Mouse (Mus musculus) cerebellum, postnatal 25 days (tissue): Measurements from ENCODE around the gene Aff1.

Source experiments
- DNase-seq, 2 experiments: peaks; one replicate each; pipeline ENCODE4 v3.0.0; 2021; ENCODE audit warnings: mixed read lengths in 2 of 2

Gene Aff1

DNA sequence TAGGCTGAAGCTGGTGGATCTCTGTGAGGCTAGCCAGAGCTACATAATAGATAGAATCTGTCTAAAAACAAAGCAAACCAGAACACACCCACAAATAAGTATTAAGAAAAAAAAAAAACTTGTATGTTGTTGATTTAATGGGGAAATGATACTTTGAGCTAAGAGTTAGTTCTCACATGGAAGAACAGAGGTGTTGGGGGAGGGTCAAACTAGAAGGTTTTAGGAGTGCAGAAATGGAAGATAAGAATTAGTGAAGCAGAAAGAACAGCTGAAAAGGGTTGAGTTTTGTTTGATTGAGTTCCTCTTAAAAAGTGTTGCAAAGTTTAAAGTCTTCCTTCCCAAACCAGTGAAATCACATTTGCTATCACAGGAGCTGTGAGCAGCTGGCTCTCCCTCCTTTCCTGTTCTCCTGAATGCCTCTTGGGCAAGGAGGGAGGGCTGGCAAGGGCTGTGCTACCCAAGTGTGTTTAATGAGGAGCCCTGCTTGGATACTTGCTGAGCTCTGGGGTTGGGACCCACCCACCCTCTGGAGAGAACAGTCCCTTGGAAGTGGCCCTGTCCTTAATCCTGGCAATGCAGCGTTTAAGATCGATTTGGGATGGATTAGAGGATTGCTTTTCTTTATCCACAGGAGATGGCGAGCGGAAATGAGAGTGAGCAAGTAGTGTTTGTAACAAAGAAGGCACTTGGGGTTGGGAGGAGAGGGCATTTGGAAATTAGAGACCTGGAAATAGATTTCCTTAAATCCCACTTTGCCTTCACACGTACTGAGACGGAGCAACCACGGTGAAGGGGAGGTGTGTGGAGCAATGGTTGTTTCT, 57.5 kb downstream of the Aff1 start:
- no peak for DNase-seq

DNA sequence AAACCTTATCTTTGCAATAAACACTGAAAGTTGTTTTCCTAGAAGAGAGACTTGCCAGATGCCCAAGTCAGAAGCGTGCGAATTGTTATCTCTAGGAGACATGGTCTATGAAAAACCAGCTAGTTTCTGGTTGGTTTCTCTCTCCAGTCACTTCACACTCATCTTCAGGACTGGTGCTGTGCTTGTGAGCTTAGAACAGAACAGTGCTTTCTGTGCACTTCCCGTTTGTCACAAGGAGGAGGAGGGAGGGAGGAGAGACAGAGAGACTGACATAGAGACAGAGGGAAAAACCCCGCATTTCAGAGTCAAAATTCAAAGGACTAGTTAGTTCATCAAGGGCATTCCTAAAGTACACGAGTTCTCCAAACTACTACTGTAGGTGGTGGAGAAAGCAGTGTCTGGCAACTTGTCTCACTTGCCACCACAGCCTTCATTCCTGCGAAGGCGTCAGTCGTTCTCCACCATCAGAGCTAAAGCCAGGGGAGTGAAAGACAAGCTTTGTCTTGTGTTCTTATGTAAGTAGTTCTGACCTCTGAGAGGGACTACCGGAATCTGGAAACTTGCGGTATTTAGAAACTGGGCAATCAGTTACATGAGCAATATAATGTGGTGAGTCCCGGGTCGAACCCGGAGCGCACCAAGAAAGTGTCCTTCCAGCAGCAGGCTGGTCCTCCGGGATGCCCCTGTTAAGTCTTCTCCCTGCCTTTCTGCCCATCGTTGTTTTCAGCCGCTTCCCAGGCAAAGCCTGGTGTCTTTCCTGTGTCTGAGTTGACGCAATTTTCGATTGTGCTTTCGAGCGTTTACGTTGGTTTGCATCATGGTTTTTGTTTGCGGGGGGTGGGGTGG, 60.7 kb downstream of the Aff1 start:
- peak; percentile 34 to 45 for DNase-seq

GRCm38 (mm10) chr5:103753511-103754329, 61.5 kb downstream of the Aff1 start:
- peak; percentile 84 to 88 for DNase-seq

GRCm38 (mm10) chr5:103754330-103755134, 62.4 kb downstream of the Aff1 start:
- DNase-seq, result peak; percentile 19 to 36

DNA sequence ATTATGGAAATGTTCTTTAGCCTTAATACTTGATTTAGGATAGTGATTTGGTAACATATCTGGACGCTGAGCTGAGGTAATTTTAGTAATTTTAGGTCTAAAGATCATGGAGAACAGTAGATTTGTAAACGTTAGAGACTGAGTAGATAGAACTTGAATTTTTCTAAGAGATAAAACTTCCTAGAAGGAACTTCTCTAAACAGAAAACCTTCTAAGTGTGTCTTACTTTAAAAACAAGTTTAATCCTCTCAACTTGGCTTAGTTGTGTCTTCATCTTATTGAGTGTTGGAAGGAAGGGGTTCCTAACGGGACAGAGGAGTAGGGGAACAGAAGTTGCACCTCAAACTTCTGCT, 62.9 kb downstream of the Aff1 start:
- no peak for DNase-seq

- no peak for DNase-seq
Observed at GRCm38 (mm10) chr5:103756231-103756714, 64.1 kb downstream of the Aff1 start.

DNA sequence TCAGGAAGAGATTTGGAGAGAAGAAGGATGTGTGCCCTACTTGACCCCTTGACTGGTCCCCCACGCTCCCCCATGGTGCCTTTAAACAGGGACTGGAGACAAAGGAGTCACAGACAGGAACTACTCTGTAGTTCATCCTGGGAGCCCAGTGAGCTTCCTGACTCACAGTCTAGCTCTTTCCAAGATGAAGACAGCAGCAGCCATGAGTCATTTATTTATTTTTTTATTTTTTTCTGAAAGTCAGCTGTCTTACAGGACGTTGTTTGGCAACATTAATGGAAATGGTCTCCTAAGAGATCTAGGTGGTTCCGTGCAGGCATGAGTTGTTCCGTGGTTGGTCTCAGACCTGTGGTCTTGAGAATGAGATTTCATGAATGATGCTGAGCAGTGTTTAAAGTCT, 66.3 kb downstream of the Aff1 start:
- DNase-seq, result peak; percentile 13 to 14

DNA sequence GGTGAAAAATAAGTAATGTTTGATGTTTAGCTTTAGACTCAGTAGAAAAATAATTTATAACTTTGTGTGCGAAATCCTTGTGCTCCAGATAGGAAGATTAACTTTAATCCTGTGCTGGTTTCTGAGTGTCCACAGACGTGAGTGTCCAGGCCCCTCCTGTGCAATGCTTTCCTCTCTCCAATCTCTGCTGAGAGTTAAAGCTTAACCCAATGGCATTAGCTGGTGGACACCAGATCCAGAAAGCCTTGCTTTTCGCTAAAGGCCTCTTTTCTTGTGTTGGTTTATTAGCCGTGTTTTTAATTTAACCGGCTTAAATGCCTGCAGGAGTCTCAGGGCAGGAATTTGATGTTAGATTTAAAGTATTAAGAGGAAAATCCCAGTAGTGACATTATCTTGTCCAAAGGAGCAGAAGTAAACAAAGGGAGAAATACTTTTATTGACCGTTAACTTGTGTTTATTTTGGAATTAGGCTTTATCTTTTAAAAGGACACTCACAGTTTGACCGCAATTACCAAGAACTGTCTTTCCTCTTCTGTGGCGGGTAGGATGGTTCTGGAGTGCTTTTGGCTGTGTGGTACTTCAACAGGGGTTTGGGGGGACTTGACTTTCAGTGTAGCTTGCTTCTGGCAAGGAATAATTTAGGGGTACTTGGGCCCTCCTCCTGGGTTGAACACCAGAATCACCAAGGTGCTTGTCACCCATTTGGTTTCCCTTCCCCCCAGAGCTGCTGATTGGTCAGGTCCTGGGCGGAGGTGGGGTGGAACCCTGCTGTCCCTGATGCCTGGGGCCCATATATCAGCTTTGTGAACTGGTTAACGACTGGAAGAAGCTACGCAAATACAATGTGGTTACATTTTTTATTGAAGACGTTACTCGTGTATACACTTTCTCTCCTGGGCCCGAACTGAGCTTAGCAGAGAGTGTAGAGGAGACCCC, 67.6 kb downstream of the Aff1 start:
- no peak for DNase-seq

GRCm38 (mm10) chr5:103760425-103761131, 68.4 kb downstream of the Aff1 start:
- DNase-seq, result peak; percentile 30 to 41

DNA sequence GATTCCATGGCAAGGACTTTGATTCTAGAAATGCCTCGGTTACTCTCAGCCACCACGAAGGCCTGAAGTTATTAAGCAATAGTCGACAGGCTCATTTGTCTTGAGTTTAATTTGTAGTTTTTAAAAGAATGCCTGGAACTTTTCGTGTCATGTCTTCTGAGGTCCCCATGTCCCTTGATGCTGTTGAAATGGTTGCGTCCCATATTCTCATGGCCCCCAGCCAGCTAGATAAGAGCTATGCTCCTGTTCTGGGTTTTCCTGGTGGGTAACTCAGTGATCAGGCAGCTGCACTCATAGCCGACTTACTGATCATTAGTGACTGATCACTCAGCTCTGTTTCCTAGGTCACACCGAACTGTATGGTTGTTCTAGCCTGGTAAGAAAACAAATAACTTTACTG, 69.6 kb downstream of the Aff1 start:
- DNase-seq, result no peak

DNA sequence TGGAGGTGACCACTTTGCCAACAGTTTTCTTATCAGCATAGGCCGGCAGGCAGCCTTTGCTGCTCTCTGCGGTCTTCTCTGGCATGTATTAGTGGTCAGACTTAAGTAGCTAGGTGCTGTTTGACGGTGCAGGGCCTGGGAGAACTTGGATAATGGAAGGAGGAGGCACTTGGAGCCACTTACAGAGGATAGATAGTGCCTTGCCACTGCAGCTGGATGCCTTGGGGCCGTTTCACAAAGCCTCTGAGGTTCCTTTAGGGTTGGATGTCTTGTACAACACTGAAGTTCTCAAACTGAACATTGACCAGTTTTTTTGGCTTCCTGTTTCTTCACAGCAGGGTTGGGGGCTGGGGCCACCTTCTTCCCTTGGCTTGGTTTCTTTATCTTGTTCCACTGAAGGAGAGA, 70.7 kb downstream of the Aff1 start:
- no peak for DNase-seq

DNA sequence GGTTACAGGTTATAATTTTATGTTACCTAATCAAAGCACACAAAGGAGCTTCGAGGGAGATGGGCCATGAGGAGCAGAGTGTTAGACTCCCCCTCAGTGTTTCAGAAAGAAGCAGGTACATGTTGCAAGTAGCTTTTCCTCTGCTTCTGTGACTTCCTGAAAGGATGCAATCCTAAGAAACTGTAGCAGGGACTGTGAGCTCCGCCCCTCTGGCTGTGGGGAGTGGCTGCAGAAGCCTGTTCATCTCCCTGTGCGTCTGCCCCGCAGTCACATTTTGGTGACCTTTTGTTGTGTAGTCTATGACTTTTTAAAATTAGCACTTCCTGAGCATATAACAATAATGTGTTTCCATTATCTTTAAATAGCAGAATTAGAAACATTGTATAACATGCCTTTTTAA, 73.2 kb downstream of the Aff1 start:
- DNase-seq, result no peak

- no peak for DNase-seq
Observed at GRCm38 (mm10) chr5:103765758-103766431, 73.7 kb downstream of the Aff1 start.

DNA sequence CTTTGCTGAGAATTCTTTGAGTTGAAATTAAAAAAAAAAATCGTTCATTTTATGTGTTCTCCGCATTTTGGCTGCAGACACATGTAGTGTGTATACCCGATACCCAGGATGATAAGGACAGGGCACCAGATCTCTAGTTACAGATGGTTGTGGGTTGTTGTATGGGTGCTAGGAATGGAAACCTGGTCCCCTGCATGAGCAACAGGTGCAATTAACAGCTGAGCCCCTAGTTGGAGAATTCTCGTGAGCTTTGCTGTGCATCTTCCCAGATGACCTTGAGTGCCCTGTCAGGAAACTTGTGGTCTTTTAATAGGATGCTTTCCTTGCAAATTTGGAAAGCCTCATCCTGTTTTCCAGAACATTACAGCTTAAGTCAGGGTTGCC, 74.2 kb downstream of the Aff1 start:
- no peak for DNase-seq

GRCm38 (mm10) chr5:103768961-103769360, 76.8 kb downstream of the Aff1 start:
- DNase-seq, result no peak

- no peak for DNase-seq
Observed at GRCm38 (mm10) chr5:103769701-103770100, 77.5 kb downstream of the Aff1 start.

GRCm38 (mm10) chr5:103770447-103771222, 78.5 kb downstream of the Aff1 start:
- no peak for DNase-seq

- no peak for DNase-seq
Observed at GRCm38 (mm10) chr5:103771380-103771779, 79.2 kb downstream of the Aff1 start.

DNA sequence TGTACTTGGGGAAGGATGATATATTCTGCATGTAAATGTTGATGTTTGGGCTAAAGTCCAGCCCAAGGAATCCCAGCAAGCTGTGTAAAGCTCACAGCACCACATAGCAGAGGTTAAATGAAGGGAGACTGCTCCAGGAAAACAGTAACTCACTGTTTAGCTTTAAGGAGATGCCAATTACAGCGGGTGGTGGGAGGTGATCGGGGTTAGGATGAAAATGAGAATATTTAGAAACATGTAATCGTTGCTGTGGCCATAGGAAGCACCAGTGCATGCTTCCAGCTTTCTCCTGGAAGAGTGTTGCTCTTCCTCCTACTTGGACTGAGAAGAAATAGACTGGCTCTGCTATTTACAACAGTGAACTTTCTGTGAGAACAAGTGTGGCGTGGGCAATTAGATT, 80.1 kb downstream of the Aff1 start:
- DNase-seq, result no peak
